Comparison of ENCODE assay signal across 15 mouse cellular contexts in genomic region chr2:74761941-74762340, GRCm38 (mm10). TPM values are rescaled to one million over a fixed set of nuclear protein-coding genes. Genes with fewer than 3 reads are reported as not detected.
A peak's percentile ranks its signal among the peaks of the same experiment; 100 is the strongest.
DNase-seq lines count a peak whose midpoint lies in the region; ATAC-seq and TF ChIP-seq lines count a peak whose summit lies in the region.
"Had no signal": no experiment of that assay in that cellular context is flagged by ENCODE, and none has a peak within 500 bp of the region (broad histone marks: within the 10 kb centered on the region; RNA-seq: fewer than 3 reads in every experiment).

No protein-coding gene starts in this region.

- peaks cover 22% of the 10 kb centered on the region for H3K4me1 ChIP-seq in forebrain, embryonic 10.5 days
- peaks cover 14% of the 10 kb centered on the region for H3K4me1 ChIP-seq in forebrain, embryonic 16.5 days (replicated peaks; ENCODE audit: control insufficient read depth, insufficient read depth, low read length)
- H3K4me1 ChIP-seq in lung, embryonic 15.5 days = peaks cover 14% of the 10 kb centered on the region
- H3K4me1 ChIP-seq in lung, adult 2 months (ENCODE audit: control insufficient read depth, insufficient read depth, low read length) = peaks cover 4% of the 10 kb centered on the region
- peaks cover 7% of the 10 kb centered on the region for H3K4me1 ChIP-seq in intestine, embryonic 16.5 days (ENCODE audit: control insufficient read depth, insufficient read depth, low read length)
- peaks cover 16% of the 10 kb centered on the region for H3K4me1 ChIP-seq in stomach, embryonic 15.5 days

- no peak for TF ChIP-seq CTCF in lung, adult 2 months (IDR thresholded peaks at IDR 0.05; ENCODE audit: insufficient read depth, low read length)

- H3K4me3 ChIP-seq in forebrain, embryonic 10.5 days = peak overlapping the region; percentile 56; the same call in 1 of the 2 replicates
- no peak overlapping the region for H3K4me3 ChIP-seq in forebrain, embryonic 16.5 days (replicated peaks; ENCODE audit: low read length)
- peak overlapping the region; percentile 46; the same call in 1 of the 2 replicates for H3K4me3 ChIP-seq in lung, embryonic 15.5 days
- no peak overlapping the region for H3K4me3 ChIP-seq in lung, adult 2 months (replicated peaks; ENCODE audit: extremely low read depth, low read depth, low read length)
- H3K4me3 ChIP-seq in intestine, embryonic 16.5 days (ENCODE audit: low read length) = 0 out of 2 replicates have a peak overlapping the region, but pooled peaks have one; percentile 12
- H3K4me3 ChIP-seq in stomach, embryonic 15.5 days (replicated peaks) = no peak overlapping the region

- no peak overlapping the region for H3K27ac ChIP-seq in forebrain, embryonic 10.5 days
- H3K27ac ChIP-seq in forebrain, embryonic 16.5 days (ENCODE audit: low read length) = no peak overlapping the region
- no peak overlapping the region for H3K27ac ChIP-seq in lung, embryonic 15.5 days
- no peak overlapping the region for H3K27ac ChIP-seq in intestine, embryonic 16.5 days (ENCODE audit: low read length)
- no peak overlapping the region for H3K27ac ChIP-seq in stomach, embryonic 15.5 days

- no peaks in the 10 kb centered on the region for H3K9me3 ChIP-seq in forebrain, embryonic 10.5 days
- H3K9me3 ChIP-seq in forebrain, embryonic 16.5 days (ENCODE audit: control insufficient read depth, low read length) = no peaks in the 10 kb centered on the region
- no peaks in the 10 kb centered on the region for H3K9me3 ChIP-seq in lung, embryonic 15.5 days
- H3K9me3 ChIP-seq in intestine, embryonic 16.5 days (ENCODE audit: control insufficient read depth, low read length) = no peaks in the 10 kb centered on the region
- no peaks in the 10 kb centered on the region for H3K9me3 ChIP-seq in stomach, embryonic 15.5 days

- 7% methylated on average over 13 of the region's 13 CpGs for WGBS in forebrain, embryonic 10.5 days
- 4% methylated on average over 13 of the region's 13 CpGs for WGBS in forebrain, embryonic 16.5 days
- 5% methylated on average over 13 of the region's 13 CpGs for WGBS in lung, embryonic 15.5 days
- 6% methylated on average over 13 of the region's 13 CpGs for WGBS in lung, adult 2 months
- WGBS in intestine, embryonic 16.5 days = 4% methylated on average over 13 of the region's 13 CpGs
- 2% methylated on average over 13 of the region's 13 CpGs for WGBS in stomach, embryonic 15.5 days

- no peak for ATAC-seq in forebrain, embryonic 16.5 days
- no peak for ATAC-seq in lung, embryonic 15.5 days (ENCODE audit: borderline replicate concordance, extremely low read depth, low FRiP score, low TSS enrichment)
- no peak for ATAC-seq in intestine, embryonic 16.5 days
- no peak for ATAC-seq in stomach, embryonic 15.5 days (ENCODE audit: insufficient read depth, low FRiP score, low read depth)

- no peak overlapping the region for H3K9ac ChIP-seq in forebrain, embryonic 16.5 days (replicated peaks; ENCODE audit: low read depth, low read length)
- H3K9ac ChIP-seq in lung, embryonic 15.5 days = no peak overlapping the region
- no peak overlapping the region for H3K9ac ChIP-seq in intestine, embryonic 16.5 days (ENCODE audit: low read depth, low read length)
- H3K9ac ChIP-seq in stomach, embryonic 15.5 days = no peak overlapping the region

- DNase-seq in forebrain, embryonic 10.5 days (ENCODE audit: extremely low spot score, low spot score) = no peak
- no peak for DNase-seq in lung, adult 2 months
- no peak for DNase-seq in frontal cortex, postnatal 14 days (ENCODE audit: low spot score in 2 of 2)
- no peak for DNase-seq in adrenal gland, adult 8-10 months
- DNase-seq: lung, postnatal 36 days; right cerebral cortex, postnatal 4 days; thymus, adult 2 months had no signal

- H3K36me3 ChIP-seq in forebrain, embryonic 10.5 days (replicated peaks) = no peaks in the 10 kb centered on the region
- no peaks in the 10 kb centered on the region for H3K36me3 ChIP-seq in forebrain, embryonic 16.5 days (ENCODE audit: control insufficient read depth, insufficient read depth)
- H3K36me3 ChIP-seq in lung, embryonic 15.5 days = no peaks in the 10 kb centered on the region
- no peaks in the 10 kb centered on the region for H3K36me3 ChIP-seq in intestine, embryonic 16.5 days (ENCODE audit: control insufficient read depth, insufficient read depth, low read length)
- no peaks in the 10 kb centered on the region for H3K36me3 ChIP-seq in stomach, embryonic 15.5 days
- H3K36me3 ChIP-seq: G1E had no signal

- no peak overlapping the region for H3K4me2 ChIP-seq in forebrain, embryonic 16.5 days (ENCODE audit: low read length)
- H3K4me2 ChIP-seq in lung, embryonic 15.5 days = no peak overlapping the region; the same call in 1 of the 2 replicates
- no peak overlapping the region for H3K4me2 ChIP-seq in intestine, embryonic 16.5 days (ENCODE audit: low read depth, low read length)
- peak overlapping the region; percentile 97 for H3K4me2 ChIP-seq in stomach, embryonic 15.5 days

- H3K27me3 ChIP-seq in forebrain, embryonic 10.5 days (ENCODE audit: poor library complexity, severe bottlenecking) = peaks cover 99% of the 10 kb centered on the region
- peaks cover 83% of the 10 kb centered on the region for H3K27me3 ChIP-seq in forebrain, embryonic 16.5 days (replicated peaks; ENCODE audit: control insufficient read depth, insufficient read depth, low read length)
- H3K27me3 ChIP-seq in lung, embryonic 15.5 days = peaks cover 94% of the 10 kb centered on the region
- H3K27me3 ChIP-seq in intestine, embryonic 16.5 days (replicated peaks; ENCODE audit: control insufficient read depth, insufficient read depth, low read length) = peaks cover 49% of the 10 kb centered on the region
- H3K27me3 ChIP-seq in stomach, embryonic 15.5 days (replicated peaks) = peaks cover 70% of the 10 kb centered on the region

- no peak for TF ChIP-seq POLR2A in lung, adult 2 months (IDR thresholded peaks at IDR 0.05; ENCODE audit: borderline replicate concordance, extremely low read depth, low read depth, low read length)

RNA-seq across cellular contexts. Expression of gene Hoxd1, which starts 0.8 kb away (rescaled TPM):
- polyA plus RNA-seq in forebrain, embryonic 10.5 days (2016; fragmentation: Nextera tagmentation; extraction: Ambion mirVana) = not detected in 2 replicates
- polyA plus RNA-seq in forebrain, embryonic 16.5 days (2015; fragmentation: Nextera tagmentation; extraction: Ambion mirVana) = not detected in 2 replicates
- not detected in 2 replicates for polyA plus RNA-seq in lung, embryonic 15.5 days (2015; fragmentation: Nextera tagmentation; extraction: Ambion mirVana)
- not detected in 2 replicates for polyA plus RNA-seq in lung, adult 2 months (2012; rRNA removed)
- 0.10 and 0.11 TPM in 2 replicates for polyA plus RNA-seq in intestine, embryonic 16.5 days (2015; fragmentation: Nextera tagmentation; extraction: Ambion mirVana)
- 0.13 TPM in 2 replicates for polyA plus RNA-seq in stomach, embryonic 15.5 days (2015; fragmentation: Nextera tagmentation; extraction: Ambion mirVana)
- total RNA-seq in adrenal gland, adult 8-10 months (2022) = not detected
- total RNA-seq: heart, postnatal 14 days had no signal
- polyA plus RNA-seq: G1E had no signal

RNA-seq across cellular contexts. Expression of gene Gm28230, which starts 35.4 kb away (rescaled TPM):
- not detected in 2 replicates for polyA plus RNA-seq in forebrain, embryonic 10.5 days (2016; fragmentation: Nextera tagmentation; extraction: Ambion mirVana)
- not detected in 2 replicates for polyA plus RNA-seq in forebrain, embryonic 16.5 days (2015; fragmentation: Nextera tagmentation; extraction: Ambion mirVana)
- polyA plus RNA-seq in lung, embryonic 15.5 days (2015; fragmentation: Nextera tagmentation; extraction: Ambion mirVana) = 0.05 TPM in 1 of 2 replicates, not detected in the other
- polyA plus RNA-seq in lung, adult 2 months (2012; rRNA removed) = 0.14 and 0.18 TPM in 2 replicates
- polyA plus RNA-seq in intestine, embryonic 16.5 days (2015; fragmentation: Nextera tagmentation; extraction: Ambion mirVana) = 0.24 TPM in 1 of 2 replicates, not detected in the other
- not detected in 2 replicates for polyA plus RNA-seq in stomach, embryonic 15.5 days (2015; fragmentation: Nextera tagmentation; extraction: Ambion mirVana)
- 1 to 10 TPM; 1.3 to 3.6 (median 3.2) TPM for total RNA-seq in adrenal gland, adult 8-10 months (2022)
- total RNA-seq: layer of hippocampus, adult 18-20 months had no signal
- polyA plus RNA-seq: cortical plate, adult 2 months had no signal

RNA-seq across cellular contexts. Expression of gene Hoxd4, which starts 50.2 kb away (rescaled TPM):
- polyA plus RNA-seq in forebrain, embryonic 10.5 days (2016; fragmentation: Nextera tagmentation; extraction: Ambion mirVana) = not detected in 2 replicates
- polyA plus RNA-seq in forebrain, embryonic 16.5 days (2015; fragmentation: Nextera tagmentation; extraction: Ambion mirVana) = not detected in 2 replicates
- polyA plus RNA-seq in lung, embryonic 15.5 days (2015; fragmentation: Nextera tagmentation; extraction: Ambion mirVana) = 0.19 TPM in 1 of 2 replicates, not detected in the other
- 0.63 and 1.4 TPM in 2 replicates for polyA plus RNA-seq in lung, adult 2 months (2012; rRNA removed)
- polyA plus RNA-seq in intestine, embryonic 16.5 days (2015; fragmentation: Nextera tagmentation; extraction: Ambion mirVana) = 0.91 and 0.95 TPM in 2 replicates
- polyA plus RNA-seq in stomach, embryonic 15.5 days (2015; fragmentation: Nextera tagmentation; extraction: Ambion mirVana) = 0.53 and 0.92 TPM in 2 replicates
- 10 to 100 TPM; 16.8 to 37.2 (median 31.3) TPM for total RNA-seq in adrenal gland, adult 8-10 months (2022)
- total RNA-seq: layer of hippocampus, adult 18-20 months had no signal
- polyA plus RNA-seq: cortical plate, adult 2 months had no signal

RNA-seq across cellular contexts. Expression of gene Hoxd3, which starts 50.2 kb away (rescaled TPM):
- 0.10 TPM in 1 of 2 replicates, not detected in the other for polyA plus RNA-seq in forebrain, embryonic 10.5 days (2016; fragmentation: Nextera tagmentation; extraction: Ambion mirVana)
- polyA plus RNA-seq in forebrain, embryonic 16.5 days (2015; fragmentation: Nextera tagmentation; extraction: Ambion mirVana) = not detected in 2 replicates
- 0.16 and 0.67 TPM in 2 replicates for polyA plus RNA-seq in lung, embryonic 15.5 days (2015; fragmentation: Nextera tagmentation; extraction: Ambion mirVana)
- 0.09 TPM in 2 replicates for polyA plus RNA-seq in lung, adult 2 months (2012; rRNA removed)
- 13.4 and 15.1 TPM in 2 replicates for polyA plus RNA-seq in intestine, embryonic 16.5 days (2015; fragmentation: Nextera tagmentation; extraction: Ambion mirVana)
- polyA plus RNA-seq in stomach, embryonic 15.5 days (2015; fragmentation: Nextera tagmentation; extraction: Ambion mirVana) = 14.4 and 15.8 TPM in 2 replicates
- 1 to 10 TPM in 3 of 4 experiments, under 1 TPM in 1; 0.73 to 1.9 (median 1.5) TPM for total RNA-seq in adrenal gland, adult 8-10 months (2022)
- total RNA-seq: heart, postnatal 14 days; layer of hippocampus, adult 18-20 months had no signal
- polyA plus RNA-seq: cortical plate, adult 2 months had no signal

RNA-seq across cellular contexts. Expression of gene Hoxd8, which starts 57.5 kb away (rescaled TPM):
- not detected in 2 replicates for polyA plus RNA-seq in forebrain, embryonic 10.5 days (2016; fragmentation: Nextera tagmentation; extraction: Ambion mirVana)
- not detected in 2 replicates for polyA plus RNA-seq in forebrain, embryonic 16.5 days (2015; fragmentation: Nextera tagmentation; extraction: Ambion mirVana)
- polyA plus RNA-seq in lung, embryonic 15.5 days (2015; fragmentation: Nextera tagmentation; extraction: Ambion mirVana) = 0.39 and 0.50 TPM in 2 replicates
- polyA plus RNA-seq in lung, adult 2 months (2012; rRNA removed) = 0.49 and 0.67 TPM in 2 replicates
- 3.1 TPM in 2 replicates for polyA plus RNA-seq in intestine, embryonic 16.5 days (2015; fragmentation: Nextera tagmentation; extraction: Ambion mirVana)
- polyA plus RNA-seq in stomach, embryonic 15.5 days (2015; fragmentation: Nextera tagmentation; extraction: Ambion mirVana) = 1.9 and 3.2 TPM in 2 replicates
- 10 to 100 TPM; 33.3 to 45.8 (median 36.6) TPM for total RNA-seq in adrenal gland, adult 8-10 months (2022)
- total RNA-seq: G1E; layer of hippocampus, adult 18-20 months had no signal
- polyA plus RNA-seq: cortical plate, adult 2 months; G1E had no signal

Comparison
In these comparisons a context has a peak if more than half of its experiments do, and no peak if none do; other contexts are left out.
1. H3K4me3 ChIP-seq: peak in forebrain, embryonic 10.5 days (single experiment), lung, embryonic 15.5 days (single experiment) and intestine, embryonic 16.5 days (single experiment); none in forebrain, embryonic 16.5 days (single experiment), lung, adult 2 months (single experiment) and stomach, embryonic 15.5 days (single experiment).